Mouse (Mus musculus) cerebellum, postnatal 14 days (tissue): ENCODE data around the gene Gzmm.

ENCODE experiments used
- DNase-seq, 2 experiments: peaks; one replicate each; pipeline ENCODE4 v3.0.0; 2021; ENCODE audit warnings: mixed read lengths in 2 of 2

The Gzmm gene

GRCm38 (mm10) chr10:79703541-79703940 lies 14.7 kb downstream of the Gzmm start:
- no peak for DNase-seq

DNA sequence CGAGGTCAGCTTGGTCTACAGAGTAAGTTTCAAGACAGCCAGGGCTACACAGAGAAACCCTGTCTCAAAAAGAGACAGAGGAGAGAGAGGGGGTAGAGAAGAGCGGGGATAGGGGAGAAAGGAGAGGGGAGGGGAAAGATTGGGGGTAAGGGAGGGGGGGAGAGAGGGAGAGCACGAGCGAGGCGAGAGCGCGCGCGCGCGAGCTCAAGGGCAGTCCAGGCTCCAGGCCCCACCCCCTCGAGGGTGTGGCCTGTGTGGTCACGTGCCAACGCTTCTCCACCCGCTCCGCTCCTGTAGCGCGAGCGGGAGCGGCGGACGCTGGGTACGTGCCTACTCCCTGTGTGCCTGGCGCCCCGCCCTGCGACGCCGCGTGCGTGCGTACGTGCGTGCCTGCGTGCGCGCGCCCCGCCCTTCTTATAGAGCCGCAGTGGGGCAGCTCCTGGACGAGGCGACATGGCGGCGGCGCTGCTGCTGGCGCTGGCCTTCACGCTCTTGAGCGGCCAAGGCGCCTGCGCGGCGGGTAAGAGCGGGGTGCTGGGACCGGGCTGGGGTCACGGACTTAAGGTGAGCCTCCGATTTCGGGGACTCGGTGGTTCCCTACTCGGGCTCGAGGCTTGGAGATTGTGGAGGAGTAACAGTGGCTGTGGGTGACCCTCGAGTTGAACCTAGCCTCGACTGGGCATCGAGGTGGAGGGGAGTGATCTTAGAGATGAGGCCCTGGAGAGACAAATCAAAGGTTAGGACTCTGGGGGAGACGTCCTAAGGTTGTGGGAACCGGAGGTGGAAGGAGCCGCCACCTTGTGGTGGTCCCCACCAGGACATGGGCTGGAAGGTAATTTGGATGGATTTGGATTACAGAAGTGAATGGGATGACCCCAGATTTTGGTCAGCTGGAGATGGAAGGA lies 15.5 kb downstream of the Gzmm start, which contains the start of gene Bsg:
Gene Bsg (plus strand): TSS at position 427 of the 905 bp plus-strand sequence.
- peak; percentile 100 for DNase-seq

DNA sequence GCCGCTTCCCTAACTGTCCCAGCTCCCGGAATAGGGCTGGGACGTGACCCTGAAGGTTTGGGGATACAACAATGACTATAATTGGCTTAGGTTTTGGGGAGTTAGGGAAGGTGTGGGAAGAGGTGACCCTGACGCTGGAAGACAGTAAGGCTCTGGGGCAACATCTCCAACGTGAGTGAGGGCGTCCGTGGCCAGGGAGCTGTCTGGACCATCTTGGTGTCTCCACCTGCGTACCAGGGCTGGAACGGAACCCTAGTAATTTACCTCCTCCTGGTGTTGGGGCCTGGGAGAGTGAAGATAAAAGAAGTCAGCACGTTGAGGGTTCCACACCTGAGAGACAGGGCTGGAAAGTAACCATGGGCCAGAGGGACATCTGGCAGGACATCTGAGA lies 16.1 kb downstream of the Gzmm start:
- no peak for DNase-seq

GRCm38 (mm10) chr10:79705951-79706350 lies 17.1 kb downstream of the Gzmm start:
- no peak for DNase-seq

- peak in 1 of 2 experiments; percentile 65 for DNase-seq
These were observed 17.7 kb downstream of the Gzmm start for GRCm38 (mm10) chr10:79706406-79707094.

DNA sequence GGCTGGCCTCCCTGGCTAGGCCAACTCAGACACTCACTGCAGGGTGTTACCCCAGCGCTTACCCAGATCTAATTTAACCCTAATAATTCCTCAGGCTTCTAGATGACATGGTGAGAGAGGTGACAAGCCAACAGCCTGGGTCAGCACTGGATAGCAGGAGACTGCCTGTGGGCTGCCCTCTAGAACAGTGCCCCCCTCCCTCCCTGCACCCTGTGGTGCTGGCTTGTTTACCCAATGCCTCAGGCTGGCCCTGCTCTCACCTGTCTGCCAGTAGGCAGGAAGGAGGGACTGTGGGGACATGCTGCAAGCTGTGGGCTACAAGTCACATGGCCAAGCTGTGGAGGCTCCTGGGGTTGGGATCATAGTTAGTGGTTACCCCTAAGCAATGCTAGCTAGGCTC lies 18.3 kb downstream of the Gzmm start:
- peak; percentile 64 to 68 for DNase-seq

DNA sequence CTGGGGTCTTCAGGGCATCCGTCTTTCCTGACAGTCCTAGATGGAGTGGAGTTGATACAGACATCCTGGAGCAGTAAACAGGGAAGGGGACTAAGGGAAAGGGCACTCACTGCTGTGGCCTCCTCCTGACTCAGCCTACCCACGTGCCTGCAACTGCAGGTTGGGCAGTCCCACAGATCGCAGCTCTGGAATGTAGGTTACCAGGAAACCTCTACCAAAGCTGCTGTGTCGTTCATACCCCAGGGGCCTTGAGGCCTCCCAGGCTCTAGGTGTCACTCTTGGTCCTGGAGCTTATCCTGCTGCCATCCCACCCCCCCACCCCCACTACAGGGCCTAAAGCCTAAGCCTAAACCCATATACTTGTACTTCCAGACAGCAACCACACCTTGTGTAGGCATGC lies 18.9 kb downstream of the Gzmm start:
- DNase-seq = no peak

DNA sequence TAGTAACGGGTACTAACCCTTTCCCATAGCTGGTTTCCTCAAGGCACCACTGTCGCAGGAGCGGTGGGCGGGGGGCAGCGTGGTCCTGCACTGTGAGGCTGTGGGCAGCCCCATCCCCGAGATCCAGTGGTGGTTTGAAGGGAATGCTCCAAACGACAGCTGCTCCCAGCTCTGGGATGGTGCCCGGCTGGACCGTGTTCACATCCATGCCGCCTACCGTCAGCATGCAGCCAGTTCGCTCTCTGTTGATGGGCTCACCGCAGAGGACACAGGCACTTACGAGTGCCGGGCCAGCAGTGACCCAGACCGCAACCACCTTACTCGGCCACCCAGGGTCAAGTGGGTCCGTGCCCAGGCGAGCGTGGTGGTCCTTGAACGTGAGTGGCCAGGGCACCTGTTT lies 19.8 kb downstream of the Gzmm start:
- DNase-seq = no peak

DNA sequence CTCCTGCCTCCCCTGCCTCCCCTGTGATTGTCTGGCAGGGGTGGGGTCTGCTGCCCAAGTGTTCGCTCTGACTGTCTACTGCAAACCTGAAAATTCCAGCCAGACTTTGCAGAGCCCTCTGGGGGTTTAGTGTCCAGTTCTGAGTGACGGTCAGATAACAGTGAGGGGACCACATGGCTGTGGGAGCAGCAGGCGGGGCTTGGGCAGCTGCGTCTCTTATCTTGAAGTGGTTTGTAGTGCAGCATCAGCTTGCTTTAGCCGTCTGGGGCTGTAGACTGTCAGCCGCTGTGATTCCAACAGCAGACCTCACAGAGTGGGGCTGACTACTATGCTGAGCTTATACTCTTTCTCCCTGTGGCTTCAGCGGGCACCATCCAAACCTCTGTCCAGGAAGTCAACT lies 20.5 kb downstream of the Gzmm start:
- no peak for DNase-seq

DNA sequence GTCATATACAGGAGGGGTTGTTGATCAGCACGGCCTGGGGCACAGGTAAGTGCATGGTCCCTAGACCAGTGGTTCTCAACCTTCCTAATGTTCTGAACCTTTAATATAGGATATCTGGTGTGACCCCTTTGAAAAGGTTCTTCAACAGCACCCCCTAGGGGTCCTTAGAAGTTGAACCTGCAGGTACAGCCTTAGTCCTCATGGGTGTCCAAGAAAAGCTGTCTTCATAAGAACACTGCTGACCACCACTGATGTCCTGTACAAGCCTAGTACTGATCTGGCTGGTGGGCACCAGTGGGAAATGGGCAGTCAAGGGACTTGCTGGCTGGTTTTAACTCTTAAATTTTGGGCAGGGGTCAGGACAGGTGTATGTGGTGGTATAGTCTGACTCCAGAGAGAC lies 23.2 kb downstream of the Gzmm start:
- no peak for DNase-seq

DNA sequence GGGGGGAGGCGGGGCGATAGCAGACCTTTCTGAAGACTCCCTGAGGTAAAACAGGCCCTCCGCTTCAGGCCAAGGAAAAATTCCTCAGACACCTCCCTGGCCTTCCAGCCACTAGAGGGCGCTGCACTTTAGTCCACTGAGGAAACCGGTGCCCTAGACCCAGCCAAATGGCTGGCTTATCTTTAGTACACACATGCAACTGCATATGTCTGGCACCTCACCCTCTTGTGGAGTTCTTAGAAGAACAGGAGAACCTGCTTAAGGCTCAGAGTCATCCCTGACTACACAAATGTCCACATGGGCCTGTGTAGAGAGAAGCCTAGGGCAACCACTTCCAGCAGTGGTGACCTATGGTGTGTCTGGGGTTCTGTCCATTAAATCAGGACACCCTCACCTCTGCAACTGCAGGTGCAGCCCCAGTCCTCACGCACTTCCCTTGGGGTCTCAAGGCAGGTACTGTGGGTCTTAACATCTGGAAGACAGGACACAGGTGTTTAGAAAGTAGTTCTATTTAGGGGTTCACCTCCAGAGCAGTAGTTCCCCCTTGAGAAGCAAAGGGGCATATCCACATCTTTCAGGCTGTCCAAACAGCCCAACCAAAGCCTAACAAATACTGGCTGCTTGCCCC lies 23.8 kb downstream of the Gzmm start:
- DNase-seq = peak; percentile 90 to 96

- DNase-seq = no peak
These were observed 24.3 kb downstream of the Gzmm start for GRCm38 (mm10) chr10:79713163-79713562.

- peak; percentile 54 to 78 for DNase-seq
These were observed 26.2 kb downstream of the Gzmm start for GRCm38 (mm10) chr10:79714996-79715395.

- peak; percentile 69 to 74 for DNase-seq
These were observed 27.6 kb downstream of the Gzmm start, which contains the start of gene Hcn2 for GRCm38 (mm10) chr10:79716254-79716987. TSS of gene Hcn2 (plus strand) at chr10:79716634.

GRCm38 (mm10) chr10:79716988-79717355 lies 28.2 kb downstream of the Gzmm start:
- DNase-seq = peak; percentile 63 to 65

DNA sequence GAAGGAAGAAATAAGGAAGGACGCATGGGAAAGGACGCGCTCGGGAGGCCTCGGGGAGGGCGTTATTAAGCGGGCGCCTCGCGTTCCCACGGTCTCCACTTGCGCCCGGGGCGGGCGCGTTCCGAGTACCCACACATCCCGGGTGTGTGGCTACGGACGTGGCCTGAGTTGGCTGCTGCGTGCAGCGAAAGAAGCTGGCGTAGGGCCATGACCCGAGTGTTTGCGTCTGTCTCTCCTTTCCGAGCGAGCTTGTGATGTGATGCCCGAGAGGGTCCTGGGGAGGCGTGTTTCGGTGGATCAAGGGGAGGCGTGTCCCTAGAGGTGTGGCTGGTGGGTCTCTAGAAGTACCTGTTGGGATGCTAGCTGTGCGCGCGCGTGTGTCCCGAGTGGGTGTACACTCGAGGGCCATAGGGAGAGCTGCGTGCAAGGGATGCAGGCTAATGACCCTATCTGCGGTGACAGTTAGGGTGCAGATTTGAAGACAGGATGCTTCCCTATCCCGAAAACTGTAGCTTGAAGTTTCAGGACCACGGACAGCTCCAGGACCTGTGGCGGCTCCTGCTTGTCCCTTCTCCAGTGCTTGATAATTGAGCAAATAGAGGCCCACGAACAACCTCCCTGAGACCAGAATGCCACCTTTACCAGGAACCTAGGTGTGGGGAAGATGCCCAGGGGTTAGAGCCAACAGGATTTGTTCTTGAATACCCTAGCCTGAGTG lies 29.0 kb downstream of the Gzmm start:
- DNase-seq = peak; percentile 65 to 78

GRCm38 (mm10) chr10:79721089-79721488 lies 32.3 kb downstream of the Gzmm start:
- DNase-seq = no peak

DNA sequence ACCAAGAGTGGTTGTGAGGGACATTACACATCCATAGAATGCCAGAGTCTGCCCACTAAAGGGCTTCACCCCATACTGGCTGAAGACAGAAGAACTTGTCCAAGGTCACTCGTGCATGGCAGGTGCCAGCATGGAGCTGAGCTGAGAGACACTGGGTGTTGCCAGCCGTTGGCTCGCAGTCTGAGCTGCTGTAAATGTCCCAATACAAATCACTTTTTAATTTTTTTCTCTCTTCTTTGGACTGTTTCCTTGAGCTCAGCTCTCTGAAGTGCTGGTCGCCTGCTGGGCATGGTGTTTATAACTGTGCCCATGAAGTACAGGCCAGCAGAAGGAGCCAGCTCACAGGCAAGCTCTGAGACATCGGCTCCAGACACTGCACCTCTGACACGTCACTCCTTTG lies 34.2 kb downstream of the Gzmm start:
- peak in 1 of 2 experiments; percentile 53 for DNase-seq

GRCm38 (mm10) chr10:79723692-79724091 lies 34.9 kb downstream of the Gzmm start:
- DNase-seq = no peak

GRCm38 (mm10) chr10:79726090-79726489 lies 37.3 kb downstream of the Gzmm start:
- DNase-seq = peak; percentile 50 to 76

- DNase-seq = no peak
These were observed 39.8 kb downstream of the Gzmm start for GRCm38 (mm10) chr10:79728323-79729249.
